Mouse (Mus musculus) CD4-positive, CD25-positive, alpha-beta regulatory T cell, adult 4 months (primary cell): ENCODE data around the gene Nr2f6. TPM values are rescaled to one million over a fixed set of nuclear protein-coding genes. Genes with fewer than 3 reads are reported as not detected.

ENCODE experiments used
- ATAC-seq: one replicate; pipeline ENCODE4 v1.8.0; 2017
- polyA plus RNA-seq, 2 experiments: library from polyadenylated mRNA; unstranded; fragments of 100-300 nt; shearing (Covaris generic); gene quantifications; one replicate each; pipeline ENCODE4 v1.2.1; 2017

Nr2f6 gene
- polyA plus RNA-seq, 2 experiments from 2014 or later = 0.36 TPM; not detected in 1

DNA sequence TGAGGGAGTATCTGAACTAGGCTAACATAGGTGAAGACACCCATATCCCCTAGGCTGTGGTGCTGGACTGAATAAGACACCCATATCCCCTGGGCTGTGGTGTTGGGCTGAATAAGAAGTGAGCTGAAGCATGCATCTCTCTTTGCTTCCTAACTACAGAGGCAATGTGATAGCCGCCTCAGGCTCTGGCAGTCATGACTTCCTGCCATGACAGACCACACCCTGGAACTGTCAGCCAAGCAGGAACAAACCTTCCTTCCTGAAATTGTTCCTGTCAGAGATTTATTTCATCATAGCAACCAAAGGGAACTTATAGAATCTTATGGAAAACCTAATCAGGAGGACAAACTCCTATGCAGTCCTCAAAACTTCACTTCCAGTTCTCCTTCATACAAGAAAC is 6.5 kb upstream of the Nr2f6 start:
- ATAC-seq = no peak

DNA sequence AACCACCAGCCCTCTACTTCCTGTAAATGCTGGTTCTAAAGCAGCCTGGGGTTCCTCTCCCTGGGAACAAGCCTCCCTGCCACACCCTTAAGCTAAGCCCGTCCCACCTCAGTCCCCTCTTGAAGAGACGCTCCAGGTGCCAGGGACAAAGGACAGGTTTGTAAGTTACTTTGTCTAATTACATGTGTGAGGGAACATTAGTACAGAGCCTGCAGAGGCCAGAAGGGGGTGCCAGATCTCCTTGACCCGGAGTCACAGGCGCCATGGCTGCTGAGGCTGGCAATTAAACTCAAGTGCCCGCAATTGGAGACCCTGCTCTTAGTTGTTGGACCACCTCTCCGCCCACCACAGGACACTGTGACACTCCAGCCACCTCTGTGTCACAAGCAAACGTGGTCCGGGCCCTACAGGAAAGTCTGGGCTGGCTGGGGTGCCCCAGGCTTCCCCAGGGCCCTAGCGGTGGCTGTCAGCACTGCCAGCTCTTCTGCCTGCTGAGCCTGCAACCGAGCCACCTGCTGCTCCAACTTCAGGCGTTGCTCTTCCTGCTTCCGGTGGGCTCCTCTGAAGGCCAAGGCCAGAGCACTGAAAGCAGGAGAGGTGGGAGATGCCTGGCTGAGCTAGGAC is 3.6 kb upstream of the Nr2f6 start:
- ATAC-seq = no peak

DNA sequence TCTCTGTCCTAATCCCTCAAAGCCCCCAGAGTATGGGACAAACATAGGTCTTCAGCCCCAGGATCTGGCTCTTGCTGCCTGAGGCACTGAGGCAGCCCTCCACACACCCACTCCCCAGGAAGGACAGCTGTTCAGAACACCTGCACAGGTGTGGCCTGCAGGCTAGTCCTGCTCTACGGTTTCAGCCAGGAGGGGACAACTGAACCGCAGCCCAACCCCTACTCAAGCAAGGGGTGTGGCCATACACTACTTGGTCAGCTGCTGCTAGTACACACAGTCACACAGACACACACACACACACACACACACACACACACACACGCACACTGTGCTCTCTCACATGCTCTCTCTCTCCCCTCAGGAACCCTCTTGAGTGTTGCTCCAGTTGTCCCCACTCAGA is 2.1 kb upstream of the Nr2f6 start:
- no peak for ATAC-seq

DNA sequence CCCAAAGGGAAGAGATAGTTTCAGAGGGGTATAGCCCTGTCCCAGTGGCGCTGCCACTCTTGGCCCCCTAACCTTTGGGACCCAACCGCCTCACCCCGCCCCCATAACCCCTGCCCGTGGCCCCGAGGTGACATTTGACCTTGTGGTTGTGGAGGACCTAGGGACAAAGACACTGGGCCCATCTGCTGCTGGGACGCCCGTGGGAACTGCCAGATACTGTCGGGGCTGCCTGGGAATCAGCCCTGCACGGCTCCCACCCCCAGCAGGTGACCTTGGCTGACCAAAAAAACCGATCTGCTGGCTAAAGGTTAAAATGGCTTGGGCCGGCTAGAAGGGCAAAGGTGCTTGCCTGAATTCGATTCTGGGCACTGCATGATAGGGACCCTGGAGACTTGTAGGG is 1.6 kb upstream of the Nr2f6 start:
- ATAC-seq = no peak

DNA sequence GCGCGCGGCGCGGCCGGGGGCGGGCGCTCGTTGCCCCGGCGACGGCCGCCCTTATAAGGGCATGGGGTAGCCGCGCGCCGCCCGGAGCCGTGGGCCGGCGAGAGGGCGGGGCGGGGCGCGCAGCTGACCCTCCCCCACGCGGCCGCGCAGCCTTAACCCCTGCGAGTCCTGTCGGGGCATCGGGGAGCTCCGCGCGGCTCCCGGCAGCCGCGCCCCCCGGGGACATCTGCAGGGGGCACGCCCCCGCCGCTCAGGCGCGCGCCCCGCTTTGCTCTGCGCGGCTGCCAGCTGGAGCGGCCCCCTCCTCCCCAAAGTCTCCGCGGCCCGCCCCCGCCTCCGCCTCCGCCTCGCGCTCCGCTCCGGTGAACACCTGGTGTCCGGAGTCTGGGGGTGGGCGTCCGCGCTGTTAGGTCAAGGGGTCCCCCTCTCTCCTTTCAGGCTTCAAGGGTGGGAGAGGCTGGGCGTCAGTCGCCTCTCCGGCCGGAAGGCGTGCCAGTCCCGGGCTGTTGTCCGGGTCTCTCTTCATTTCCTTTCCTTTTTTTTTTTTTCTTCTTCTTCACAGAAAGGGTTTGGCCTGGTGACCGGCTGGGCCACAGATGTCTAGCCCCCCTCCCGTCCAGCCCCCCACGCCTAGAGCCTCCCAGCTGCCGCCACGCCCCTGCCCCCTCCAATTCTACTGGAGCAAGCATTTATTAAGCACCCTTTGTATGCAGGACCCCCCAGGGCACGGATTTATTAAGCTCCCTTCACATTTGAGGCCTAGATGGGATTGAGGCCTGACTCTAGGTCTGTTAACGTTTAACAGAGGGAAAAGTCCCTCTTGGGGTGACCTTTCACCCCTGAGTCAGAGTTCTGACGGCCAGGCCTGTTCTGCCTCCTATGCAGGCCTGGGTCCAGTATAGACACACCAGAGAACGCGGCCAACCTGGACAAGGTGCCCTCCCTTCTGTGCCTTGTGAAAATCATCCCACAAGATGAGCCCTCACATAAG is 506 bp upstream of the Nr2f6 start:
- ATAC-seq = peak; percentile 75

DNA sequence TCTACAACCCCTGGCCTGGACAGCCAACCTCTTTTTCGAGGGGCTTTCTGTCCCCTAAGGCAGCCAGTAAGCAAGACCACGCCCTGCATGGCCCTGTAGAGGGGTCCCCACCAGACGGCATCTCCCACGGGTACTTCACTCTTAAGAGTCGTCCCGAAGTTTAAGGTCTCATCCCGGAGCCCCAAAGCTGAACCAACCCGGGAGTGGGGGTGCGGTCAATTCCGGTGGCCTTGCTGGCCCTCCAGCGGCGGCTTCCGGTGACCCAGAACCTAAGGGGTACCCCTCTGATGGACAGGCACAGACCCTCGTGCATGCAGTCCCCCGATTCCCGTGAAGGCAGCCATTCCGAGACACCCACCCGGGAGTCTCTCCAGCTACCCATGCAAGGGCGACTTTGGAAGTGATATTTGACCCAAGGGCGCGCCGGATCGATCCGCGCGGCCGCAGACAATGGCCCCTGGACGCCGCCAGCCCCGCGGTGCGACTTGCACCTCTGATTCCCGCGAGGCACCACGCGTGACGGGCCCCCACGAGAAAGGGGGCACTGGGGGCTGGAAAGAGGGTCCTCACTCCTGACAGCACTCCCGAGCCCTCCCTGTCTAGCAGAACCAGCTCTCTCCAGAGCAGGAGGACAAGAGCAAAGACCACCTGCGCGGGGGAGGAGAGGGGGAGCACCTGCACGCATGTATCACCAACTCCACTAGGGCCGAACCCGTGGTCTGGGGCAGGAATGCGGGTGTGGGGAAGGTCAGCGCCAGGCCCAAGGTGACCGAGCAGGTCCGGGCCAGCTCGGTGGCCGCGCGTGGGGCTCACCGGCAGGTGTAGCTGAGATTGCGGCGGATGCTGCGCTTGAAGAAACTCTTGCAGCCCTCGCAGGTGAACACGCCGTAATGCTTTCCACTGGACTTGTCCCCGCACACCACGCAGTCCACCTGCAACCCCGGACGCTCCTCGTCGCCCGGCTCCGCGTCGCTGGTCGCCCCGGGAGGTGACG is 1.3 kb downstream of the Nr2f6 start:
- no peak for ATAC-seq

DNA sequence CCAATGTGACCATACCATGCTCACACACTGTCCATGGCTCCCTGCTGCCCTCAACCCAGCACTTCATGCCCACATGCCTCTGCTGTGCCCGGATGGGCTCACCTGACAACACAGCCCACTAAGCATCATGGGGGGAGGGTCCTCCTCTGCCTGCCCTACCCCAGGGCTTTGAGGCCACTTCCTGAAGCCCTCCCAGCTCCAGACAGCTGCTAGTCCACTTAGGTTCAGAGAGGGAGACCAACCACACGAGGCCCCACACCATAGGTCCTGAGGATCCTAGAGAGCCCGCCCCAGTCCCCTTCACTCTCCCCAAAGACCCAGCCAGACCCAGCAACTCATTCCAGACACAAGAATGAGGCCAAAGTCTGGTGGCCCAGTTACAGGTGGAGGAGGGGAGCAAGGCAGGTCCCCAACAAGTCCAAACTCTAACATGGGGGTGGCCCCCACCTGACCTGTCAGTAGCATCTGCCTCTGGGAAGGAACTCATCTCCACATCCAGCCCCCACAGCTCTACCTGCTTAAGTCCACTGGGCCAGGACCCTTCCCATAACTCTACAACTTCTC is 2.2 kb downstream of the Nr2f6 start:
- ATAC-seq = no peak

DNA sequence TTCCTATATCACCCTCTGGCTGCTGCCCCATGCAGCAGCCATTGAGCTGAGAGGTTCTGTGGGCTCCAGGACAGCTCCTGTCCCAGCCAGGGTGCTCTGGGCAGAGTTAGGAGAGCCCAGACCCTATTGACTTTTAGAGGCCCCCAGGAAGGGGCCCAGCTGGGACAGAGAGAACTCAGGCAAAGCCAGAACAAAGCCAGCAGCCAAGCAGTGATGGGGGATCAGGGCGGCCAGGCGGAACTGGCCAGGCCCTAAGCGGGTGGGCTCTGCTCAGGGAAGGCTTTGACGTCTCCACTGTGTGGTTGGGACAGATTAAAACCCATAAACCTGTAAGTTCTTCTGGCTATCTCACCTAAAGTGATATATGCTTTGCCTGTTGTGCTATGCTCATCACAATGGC is 2.8 kb downstream of the Nr2f6 start:
- ATAC-seq = no peak

DNA sequence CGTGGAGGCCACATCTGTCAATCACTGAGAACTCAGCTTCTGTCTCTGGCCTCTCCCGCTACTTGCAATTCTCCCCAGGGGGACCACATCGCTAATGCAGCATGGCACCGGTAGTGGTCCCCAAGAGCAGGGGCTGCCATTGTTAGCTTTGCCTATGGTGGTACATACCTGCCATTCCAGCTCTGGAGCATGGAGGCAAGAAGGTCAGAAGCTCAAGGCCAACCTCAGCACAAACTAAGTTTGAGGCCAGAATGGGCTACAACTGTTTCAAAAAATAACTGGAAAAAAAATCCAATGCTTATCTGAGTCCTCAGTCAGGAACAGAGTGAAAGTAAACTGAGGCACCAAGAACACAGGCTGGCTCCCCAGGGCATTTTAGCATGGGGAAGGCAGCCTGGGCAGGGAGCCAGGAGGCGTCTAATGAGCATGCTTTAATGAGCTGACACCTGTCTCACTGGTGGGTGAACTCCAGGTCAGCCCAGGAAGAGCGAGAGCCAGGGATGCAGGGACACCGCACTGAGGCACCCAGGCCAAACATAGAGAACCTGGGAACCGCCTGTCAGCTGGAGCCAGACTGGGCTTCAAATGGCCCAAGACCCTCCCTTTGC is 5.2 kb downstream of the Nr2f6 start:
- ATAC-seq = no peak

DNA sequence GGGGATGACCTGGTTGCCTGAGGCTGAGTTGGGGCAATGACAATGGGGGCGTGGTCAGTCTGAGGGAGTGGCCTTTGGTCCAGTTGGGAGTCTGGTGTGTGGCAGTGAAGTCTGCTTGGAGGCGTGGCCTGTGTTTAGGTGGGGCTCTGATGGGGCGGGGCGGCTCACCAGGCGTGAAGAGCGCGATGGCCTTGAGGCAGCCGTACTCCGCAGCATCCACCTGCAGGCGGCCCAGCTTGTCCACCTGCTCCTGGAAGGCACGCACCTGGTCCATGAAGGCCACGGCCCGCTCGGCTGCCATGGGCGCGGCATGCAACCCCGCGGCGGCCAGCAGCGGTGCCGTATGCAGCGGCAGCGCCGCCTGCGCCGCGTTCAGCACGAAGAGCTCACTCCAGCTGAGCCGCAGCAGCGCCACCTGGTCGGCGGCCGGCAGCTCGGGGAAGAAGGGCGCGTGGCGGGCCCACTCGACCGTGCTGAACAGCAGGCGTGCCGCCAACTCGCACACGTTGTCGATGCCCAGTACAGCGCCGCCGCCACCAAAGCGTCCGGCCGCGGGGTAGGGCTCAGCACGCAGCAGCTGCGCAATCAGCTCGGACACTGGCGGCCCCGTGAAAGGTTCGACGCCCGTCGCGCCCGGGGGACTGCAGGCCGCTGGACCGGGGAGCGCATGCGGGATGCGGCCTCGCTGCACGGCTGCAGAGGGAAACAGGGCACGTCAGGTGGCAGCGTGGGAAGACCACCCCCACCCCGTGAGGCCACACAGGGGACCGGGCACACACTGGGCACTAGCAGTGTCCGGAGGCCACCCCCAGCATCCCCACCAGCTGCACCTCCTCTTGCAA is 6.0 kb downstream of the Nr2f6 start:
- ATAC-seq = no peak

DNA sequence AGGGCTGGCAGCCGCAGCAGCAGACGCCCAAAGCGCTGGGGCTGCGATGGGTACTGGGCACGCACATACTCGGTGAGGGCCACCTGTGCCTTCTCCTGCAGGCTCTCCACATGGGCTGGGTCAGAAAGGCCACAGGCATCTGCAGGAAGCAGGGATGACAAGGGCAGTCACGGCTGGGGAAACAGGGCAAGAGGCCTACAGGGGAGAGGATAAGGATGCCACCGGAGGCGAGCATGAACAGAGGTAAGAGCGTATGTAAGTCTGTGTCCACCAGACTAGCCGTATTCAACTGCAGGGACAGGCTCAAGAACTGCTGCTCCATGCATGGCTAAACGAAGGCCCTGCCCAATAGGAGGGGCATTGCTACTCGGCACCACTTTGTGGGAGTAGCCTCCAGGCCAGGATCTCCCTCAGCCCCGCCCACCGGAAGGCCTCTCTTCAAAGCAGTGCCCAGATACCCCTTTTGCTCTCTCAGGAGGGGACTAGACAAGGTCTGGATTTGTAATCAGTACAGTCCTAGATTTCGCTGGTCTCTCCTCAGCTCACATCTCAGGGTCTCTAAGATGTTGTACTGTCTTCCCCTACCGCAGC is 7.0 kb downstream of the Nr2f6 start:
- ATAC-seq = no peak

DNA sequence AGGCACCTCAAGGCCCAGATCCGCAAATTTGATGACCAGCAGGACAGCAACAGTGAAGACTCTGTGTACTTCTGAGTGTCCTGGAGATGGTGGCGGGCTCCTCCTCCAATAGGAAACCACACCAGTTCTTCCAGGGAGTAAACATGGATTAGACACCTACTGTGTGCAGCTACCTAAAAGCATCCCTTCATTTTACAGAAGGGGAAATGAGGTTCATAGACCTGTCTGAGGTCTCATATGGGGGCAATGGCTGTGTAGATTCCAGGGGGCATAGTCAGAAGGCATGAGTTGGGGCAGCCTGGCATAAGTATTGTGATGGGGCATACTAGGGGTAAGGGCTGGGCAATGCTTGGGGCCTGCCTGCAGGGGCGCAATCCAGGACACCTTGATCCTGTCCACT is 8.8 kb downstream of the Nr2f6 start:
- ATAC-seq = no peak

DNA sequence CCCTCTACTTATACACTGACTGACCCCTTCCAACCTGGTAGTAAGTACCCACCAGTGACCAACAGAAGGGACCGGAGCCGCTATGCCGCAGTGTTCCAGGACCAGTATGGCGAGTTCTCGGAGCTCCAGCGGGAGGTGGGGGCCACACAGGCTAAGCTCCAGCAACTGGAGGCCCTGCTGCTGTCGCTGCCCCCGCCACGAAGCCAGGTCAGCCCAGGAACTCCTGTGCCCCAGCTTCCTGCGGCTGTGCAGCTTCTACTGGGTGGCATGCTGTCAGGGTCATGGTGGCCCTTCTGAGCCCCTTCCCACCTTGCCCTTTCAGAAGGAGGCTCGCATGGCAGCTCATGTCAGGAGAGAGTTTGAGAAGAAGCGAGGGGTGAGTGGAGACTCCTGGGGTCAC is 9.3 kb downstream of the Nr2f6 start:
- no peak for ATAC-seq

DNA sequence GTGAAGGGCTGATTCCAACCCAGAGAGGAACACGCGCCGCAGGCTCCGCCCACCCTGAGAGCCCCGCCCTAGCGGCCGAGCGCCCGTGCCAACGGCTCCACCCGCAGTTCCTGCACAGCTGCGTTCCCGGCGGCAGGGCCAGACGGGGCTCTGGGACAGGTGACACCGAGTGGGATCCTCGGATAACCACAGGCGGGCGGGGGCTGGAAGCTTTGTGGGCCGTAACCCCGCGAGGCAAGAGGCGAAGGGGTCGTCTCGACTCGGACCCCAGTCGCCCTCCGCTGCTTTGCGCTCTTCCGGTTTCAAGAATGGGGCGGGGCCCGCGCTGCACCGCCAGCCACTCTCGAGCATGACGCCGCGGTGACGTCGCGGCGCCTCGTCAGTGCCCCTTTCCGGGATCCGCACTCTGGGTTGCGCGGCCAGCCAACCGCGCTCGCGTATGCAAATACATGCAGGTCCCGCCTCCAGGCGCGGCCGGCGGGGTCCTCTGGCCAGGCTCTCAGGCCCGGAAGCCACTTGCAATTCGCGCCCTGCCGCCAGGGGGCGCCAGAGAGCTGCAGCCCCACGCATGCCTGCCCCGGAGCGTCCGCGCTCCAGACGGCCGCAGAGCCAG is 10.4 kb downstream of the Nr2f6 start, which contains the start of gene Ocel1:
Ocel1 (plus strand) TSS at position 63 of the 613 bp plus-strand sequence.
- peak; percentile 84 for ATAC-seq

DNA sequence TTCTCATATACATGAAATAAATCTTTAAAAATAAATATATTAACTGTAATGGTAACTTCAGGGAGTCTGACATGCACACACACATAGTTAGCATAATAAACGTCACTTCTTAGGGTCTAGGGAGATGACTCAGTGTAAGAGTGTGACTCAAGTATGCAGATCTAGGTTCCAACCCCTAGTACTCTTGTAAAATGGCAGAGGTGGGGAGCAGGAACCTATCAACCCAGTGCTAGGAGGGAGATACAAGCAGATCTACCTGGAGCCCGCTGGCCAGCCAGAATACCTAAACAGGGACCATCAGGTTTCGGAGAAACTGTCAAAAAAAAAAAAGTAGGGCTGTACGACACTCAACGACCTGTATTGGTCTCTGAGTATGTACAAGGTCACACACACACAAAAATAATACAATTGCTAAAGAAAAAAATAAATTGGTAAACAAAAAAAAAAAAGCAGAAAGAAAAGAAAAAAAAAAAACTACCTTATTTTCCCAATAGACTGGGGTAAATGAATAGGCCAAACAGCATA is 11.0 kb downstream of the Nr2f6 start:
- no peak for ATAC-seq

DNA sequence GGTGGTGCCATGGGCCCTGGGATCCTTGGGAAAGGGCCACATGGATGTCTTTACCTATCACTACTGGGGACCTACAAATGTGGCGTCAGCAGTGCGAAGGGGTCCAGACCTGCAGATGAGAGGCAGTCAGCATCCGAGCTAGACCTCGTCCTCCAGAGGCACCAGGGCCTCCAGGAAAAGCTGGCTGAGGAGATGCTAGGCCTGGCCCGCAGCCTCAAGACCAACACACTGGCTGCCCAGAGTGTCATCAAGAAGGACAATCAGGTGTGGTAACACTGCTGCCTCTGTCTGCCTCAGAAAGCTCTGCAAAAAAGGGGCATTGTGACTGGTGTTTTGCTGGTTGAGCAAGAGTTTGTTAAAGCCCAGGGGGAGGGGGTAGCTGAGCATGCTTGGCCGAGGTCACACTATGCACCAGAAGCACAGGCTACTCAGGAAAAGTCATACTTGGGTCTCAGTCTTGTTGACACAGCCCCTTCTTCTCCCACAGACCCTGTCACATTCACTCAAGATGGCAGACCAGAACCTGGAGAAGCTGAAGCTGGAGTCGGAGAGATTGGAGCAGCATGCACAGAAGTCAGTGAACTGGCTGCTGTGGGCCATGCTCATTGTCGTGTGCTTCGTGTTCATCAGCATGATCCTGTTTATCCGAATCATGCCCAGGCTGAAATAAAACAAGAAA is 12.6 kb downstream of the Nr2f6 start:
- ATAC-seq = no peak

DNA sequence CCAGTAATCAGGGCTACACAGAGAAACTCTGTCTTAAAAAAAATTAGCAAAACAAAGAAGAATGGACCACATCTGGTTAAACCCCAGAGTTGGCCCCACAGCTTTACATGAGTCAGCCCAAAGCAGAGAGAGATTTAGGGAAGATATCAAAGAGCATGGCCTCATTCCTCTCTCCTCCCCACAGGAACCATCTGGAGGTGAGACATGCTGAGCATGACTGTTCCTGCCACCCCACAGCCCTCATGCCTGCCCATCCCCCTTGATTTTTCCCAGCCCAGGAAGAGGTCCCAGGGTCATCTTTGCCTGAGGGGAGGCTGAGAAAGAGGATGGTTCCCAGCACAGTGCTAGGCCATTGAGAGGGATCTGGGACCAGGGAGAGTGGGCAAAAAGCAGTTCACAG is 13.4 kb downstream of the Nr2f6 start:
- ATAC-seq = no peak

DNA sequence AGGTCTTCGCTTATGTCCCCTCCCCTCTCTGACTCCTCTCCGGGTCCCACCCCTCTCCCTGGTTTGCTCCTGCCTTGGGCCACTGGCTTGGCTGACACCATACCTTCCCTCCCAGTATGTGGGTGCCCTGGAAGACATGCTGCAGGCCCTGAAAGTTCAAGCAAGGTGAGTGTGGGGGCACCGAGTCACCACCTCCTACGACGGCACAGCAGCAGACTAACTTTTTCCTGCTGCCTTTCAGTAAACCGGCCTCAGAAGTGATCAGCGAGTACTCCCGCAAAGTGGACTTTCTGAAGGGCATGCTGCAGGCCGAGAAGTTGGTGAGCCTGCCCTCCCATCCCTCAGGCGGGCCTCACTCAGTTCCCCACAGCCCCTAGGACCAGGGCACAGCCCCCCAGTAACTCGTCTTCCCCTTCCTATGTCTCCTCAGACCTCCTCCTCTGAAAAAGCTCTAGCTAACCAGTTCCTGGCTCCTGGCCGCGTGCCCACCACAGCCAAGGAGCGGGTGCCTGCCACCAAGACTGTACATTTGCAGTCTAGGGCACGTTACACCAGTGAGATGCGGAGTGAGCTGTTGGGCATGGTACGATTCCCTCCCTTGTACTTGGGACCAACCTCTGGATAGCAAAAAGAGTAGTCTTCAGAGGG is 14.1 kb downstream of the Nr2f6 start:
- ATAC-seq = no peak
